Mouse (Mus musculus) cerebellum, adult 2 months (tissue): ENCODE measurements at regions not wholly inside any gene's neighbourhood (a gene's known extent, or its start where the extent isn't known, plus 50 kb on each side); places are given as distances from the start of the nearest gene placed in this dataset.

Experiments used
- DNase-seq, 2 experiments: peaks; one replicate each; pipeline ENCODE4 v3.0.0; 2021
- H3K27ac ChIP-seq: fragments of 200-500 bp; 2 replicates; pipeline ENCODE4 v1.5.1; 2012; ENCODE audit warnings: low read length, control low read depth, inconsistent platforms; ENCODE audit not compliant: insufficient read depth
- H3K27me3 ChIP-seq: fragments of 200-500 bp; 2 replicates; pipeline ENCODE4 v1.6.1; 2012; ENCODE audit warnings: inconsistent platforms, mild to moderate bottlenecking, low read length, moderate library complexity; ENCODE audit not compliant: control insufficient read depth, insufficient read depth
- H3K4me1 ChIP-seq: fragments of 200-500 bp; 2 replicates; pipeline ENCODE4 v1.6.1; 2011; ENCODE audit warnings: low read length; ENCODE audit not compliant: control insufficient read depth, insufficient read depth
- H3K4me3 ChIP-seq: fragments of 200-500 bp; replicated peaks from 2 replicates; pipeline ENCODE3; 2011; ENCODE audit warnings: mild to moderate bottlenecking, low read depth, low read length, control low read depth; ENCODE audit not compliant: insufficient read depth
- CTCF ChIP-seq: fragments of 200-500 bp; IDR thresholded peaks from 2 replicates; pipeline ENCODE4 v1.5.1; 2011; ENCODE audit warnings: low read depth, mild to moderate bottlenecking, control low read depth, low read length, moderate library complexity, borderline replicate concordance; ENCODE audit not compliant: insufficient read depth
- POLR2A ChIP-seq: fragments of 200-500 bp; IDR thresholded peaks from 2 replicates; pipeline ENCODE4 v1.6.1; 2011; ENCODE audit warnings: low read length, control low read depth, borderline replicate concordance; ENCODE audit not compliant: insufficient read depth
- WGBS: fragments of 180-500 bp; shearing (Covaris S2); methylation state at CpG from one replicate; pipeline ENCODE4 v1.1.7; 2018; 5-methylcytosine and 5-hydroxymethylcytosine counted together

DNA sequence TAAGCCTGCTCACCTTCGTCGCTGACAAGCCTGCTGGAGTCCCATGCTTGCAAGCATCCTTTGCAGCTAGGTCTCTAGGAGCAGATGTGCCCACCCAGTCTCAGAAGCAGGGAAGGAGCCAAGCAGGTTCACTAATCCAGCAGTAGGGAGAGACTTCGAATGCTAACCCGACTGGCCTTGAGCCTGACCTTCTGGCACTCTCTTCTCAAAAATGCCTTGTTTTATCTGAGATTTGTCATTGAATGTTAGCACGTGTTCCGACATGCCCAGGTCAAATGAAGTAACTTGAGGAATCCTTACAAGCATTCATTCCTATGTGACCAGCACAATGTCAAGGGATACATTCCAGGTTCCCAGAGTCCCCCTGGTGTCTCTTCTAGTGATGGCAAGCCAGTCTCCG, 105.9 kb upstream of the Tmem189 start:
- 76% methylated on average over 7 of the region's 7 CpGs for WGBS
- no peaks in the 10 kb centered on the region for H3K27me3 ChIP-seq
- H3K4me1 ChIP-seq, result no peaks in the 10 kb centered on the region
- no peak overlapping the region for H3K27ac ChIP-seq
- no peak for DNase-seq
- no peak overlapping the region for H3K4me3 ChIP-seq
- TF ChIP-seq POLR2A (no peak), CTCF (no peak)

DNA sequence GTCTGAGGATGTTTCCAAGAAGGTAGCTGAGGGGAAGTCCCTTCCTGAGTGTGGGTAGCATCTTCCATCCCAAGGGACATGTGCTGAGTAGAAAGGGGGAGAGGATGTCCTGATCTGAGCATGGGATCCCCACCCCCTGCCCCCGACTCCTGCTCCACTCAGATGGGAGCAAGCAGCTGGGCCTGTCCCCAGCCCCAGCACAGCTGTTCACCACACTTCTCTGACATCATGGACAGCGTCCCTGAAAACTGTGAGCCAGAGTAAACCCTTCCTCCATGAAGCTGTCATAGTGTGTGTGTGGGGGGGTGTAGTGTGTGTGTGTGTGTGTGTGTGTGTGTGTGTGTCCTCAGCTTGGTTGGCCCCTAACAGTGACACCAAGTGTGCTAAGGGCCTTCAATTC, 104.3 kb upstream of the Tmem189 start:
- no peak for TF ChIP-seq CTCF
- TF ChIP-seq POLR2A, result no peak
- Histone ChIP-seq H3K27ac (no peak overlapping the region), H3K27me3 (no peaks in the 10 kb centered on the region), H3K4me1 (no peaks in the 10 kb centered on the region), H3K4me3 (no peak overlapping the region)
- WGBS, result 77% methylated on average over 2 of the region's 2 CpGs
- no peak for DNase-seq

DNA sequence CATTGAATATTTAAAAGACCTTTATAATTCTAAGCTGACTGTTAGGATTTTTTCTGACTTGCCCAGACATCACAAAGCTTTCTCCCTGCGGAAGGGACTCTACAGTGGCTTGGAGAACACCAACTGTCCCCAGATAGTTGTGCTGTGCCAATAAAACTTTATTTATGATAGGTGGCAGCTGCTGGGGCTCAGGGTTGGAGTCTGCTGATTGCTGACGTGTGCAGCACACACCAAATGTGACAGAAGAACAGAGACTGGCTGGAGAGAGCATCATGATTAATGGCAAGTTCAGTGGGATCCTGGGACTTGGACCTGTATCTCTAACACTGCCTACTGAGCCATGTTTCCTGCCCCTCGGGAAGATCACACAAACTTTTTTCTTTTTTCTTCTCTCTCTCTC, 103.1 kb upstream of the Tmem189 start:
- DNase-seq, result no peak
- Histone ChIP-seq H3K27me3 (no peaks in the 10 kb centered on the region), H3K27ac (no peak overlapping the region), H3K4me3 (no peak overlapping the region), H3K4me1 (no peaks in the 10 kb centered on the region)
- TF ChIP-seq POLR2A (no peak), CTCF (no peak)
- WGBS, result 28% methylated on average over 3 of the region's 3 CpGs

DNA sequence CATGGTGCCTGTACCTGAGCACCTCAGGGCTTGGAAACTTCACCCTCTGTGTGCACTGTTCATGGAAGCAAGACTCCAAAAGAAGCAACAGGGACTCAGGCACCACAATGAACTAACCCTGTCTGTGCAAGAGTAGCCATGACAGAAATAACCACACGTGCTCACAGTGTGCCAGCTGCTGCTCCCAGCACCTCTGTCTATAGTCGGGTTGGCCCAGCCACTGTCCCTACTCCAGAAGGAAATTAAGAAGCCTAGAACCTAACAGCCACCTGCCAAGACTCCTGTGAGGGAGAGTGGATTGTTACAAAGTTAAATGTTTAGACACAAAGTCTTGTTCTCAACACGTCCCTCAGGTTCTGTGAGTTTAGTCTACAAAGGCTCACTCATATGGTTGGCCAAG, 102.7 kb upstream of the Tmem189 start:
- WGBS, result 31% methylated on average over 3 of the region's 3 CpGs
- Histone ChIP-seq H3K27me3 (no peaks in the 10 kb centered on the region), H3K4me3 (no peak overlapping the region), H3K27ac (no peak overlapping the region), H3K4me1 (no peaks in the 10 kb centered on the region)
- TF ChIP-seq CTCF (no peak), POLR2A (no peak)
- no peak for DNase-seq

DNA sequence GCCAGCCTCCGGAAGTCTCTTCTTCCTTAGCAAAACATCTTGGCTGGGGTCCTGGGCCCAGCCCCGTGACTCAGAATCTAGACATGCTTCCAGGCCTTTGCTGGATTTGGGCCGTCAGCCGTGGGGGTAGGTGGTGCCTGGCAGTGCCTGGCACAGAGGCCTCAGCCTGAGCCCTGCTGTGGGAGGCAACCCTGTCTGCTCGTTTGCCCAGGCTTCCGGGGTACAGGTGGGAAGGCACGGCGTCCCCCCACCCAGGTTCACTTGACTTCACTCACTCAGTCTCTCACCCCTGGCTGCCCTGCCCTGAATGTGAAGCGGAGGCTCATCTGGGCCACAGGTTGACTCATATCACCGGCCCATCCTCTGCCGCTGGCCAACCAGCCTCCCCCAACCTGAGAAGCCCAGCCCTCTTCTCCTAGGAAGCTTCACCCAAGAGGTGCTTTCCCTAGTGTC, 99.9 kb upstream of the Tmem189 start:
- no peak overlapping the region for H3K4me3 ChIP-seq
- DNase-seq, result no peak
- H3K27me3 ChIP-seq, result no peaks in the 10 kb centered on the region
- no peaks in the 10 kb centered on the region for H3K4me1 ChIP-seq
- TF ChIP-seq CTCF (no peak), POLR2A (no peak)
- WGBS, result 56% methylated on average over 11 of the region's 11 CpGs
- H3K27ac ChIP-seq, result no peak overlapping the region

DNA sequence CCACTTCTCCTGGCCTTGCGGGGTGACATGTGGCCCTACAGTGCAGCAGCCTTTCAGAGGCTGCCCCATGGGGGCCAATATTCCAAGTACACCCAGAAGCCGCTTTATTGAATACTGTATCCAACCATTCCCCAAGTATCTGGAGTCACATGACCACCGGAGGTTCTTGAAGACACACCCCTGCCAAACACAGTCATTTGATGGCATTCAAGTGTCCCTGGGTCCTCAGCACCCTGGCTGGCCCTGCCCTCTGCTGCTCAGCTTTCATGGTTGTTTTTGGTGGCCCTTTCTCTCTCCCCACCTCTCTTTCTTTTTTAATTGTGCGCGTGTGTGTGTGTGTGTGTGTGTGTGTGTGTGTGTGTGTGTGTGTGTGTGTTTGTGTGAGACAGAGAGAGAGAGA, 97.3 kb upstream of the Tmem189 start:
- DNase-seq, result no peak
- H3K4me1 ChIP-seq, result no peaks in the 10 kb centered on the region
- TF ChIP-seq POLR2A (no peak), CTCF (no peak)
- H3K27me3 ChIP-seq, result no peaks in the 10 kb centered on the region
- H3K27ac ChIP-seq, result no peak overlapping the region
- H3K4me3 ChIP-seq, result no peak overlapping the region
- WGBS, result 88% methylated on average over 3 of the region's 5 CpGs

DNA sequence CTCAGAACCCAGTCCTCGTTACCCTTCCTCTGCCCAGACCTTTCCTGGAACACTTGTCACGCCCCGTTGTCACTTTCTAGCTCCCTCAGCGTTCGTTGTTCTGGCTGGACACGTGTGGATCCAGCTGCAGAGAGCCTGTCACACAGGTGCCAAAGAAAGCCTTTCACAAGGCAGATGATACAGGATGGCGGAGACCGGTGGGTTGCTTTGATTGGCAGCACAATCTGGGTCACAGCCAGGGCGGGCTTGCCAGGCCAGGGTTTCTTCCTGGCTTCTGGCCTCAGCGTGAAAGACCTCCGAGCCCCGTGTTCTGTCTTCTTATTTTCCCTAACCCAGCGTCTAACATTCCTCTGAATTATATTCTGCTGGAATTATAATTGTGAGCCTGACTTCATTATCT, 94.7 kb upstream of the Tmem189 start:
- no peak overlapping the region for H3K4me3 ChIP-seq
- TF ChIP-seq CTCF (no peak), POLR2A (no peak)
- no peak overlapping the region for H3K27ac ChIP-seq
- DNase-seq, result no peak
- no peaks in the 10 kb centered on the region for H3K4me1 ChIP-seq
- WGBS, result 42% methylated on average over 13 of the region's 13 CpGs
- H3K27me3 ChIP-seq, result no peaks in the 10 kb centered on the region

DNA sequence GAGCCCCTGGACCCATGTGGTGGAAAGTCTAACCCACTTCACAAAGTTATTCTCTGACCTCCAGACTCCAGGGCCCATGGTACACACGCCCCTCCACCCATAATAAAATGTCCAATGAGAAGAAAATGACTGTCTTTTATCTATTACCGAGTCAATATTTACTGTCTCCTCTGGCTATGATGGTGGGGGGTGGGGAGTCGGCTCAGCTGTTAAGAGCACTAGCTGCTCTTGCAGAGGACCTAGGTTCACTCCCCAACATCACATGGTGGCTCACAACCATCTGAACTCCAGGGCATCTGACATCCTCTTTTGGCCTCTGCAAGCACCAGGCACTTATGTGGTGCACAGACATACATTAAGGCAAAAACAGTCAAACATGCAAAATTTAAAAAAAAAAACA, 93.8 kb upstream of the Tmem189 start:
- WGBS, result 81% methylated on average over 3 of the region's 3 CpGs
- TF ChIP-seq POLR2A, result no peak
- no peak for TF ChIP-seq CTCF
- Histone ChIP-seq H3K4me3 (no peak overlapping the region), H3K27me3 (no peaks in the 10 kb centered on the region), H3K4me1 (no peaks in the 10 kb centered on the region), H3K27ac (no peak overlapping the region)
- no peak for DNase-seq
